Mouse (Mus musculus): Measurements from ENCODE around the gene Gapvd1.
"Not testable (repeated sequence)": the region's sequence is repeated elsewhere in the genome, so short reads cannot be mapped to it uniquely, and the experiment has no call there.

The Gapvd1 gene

DNA sequence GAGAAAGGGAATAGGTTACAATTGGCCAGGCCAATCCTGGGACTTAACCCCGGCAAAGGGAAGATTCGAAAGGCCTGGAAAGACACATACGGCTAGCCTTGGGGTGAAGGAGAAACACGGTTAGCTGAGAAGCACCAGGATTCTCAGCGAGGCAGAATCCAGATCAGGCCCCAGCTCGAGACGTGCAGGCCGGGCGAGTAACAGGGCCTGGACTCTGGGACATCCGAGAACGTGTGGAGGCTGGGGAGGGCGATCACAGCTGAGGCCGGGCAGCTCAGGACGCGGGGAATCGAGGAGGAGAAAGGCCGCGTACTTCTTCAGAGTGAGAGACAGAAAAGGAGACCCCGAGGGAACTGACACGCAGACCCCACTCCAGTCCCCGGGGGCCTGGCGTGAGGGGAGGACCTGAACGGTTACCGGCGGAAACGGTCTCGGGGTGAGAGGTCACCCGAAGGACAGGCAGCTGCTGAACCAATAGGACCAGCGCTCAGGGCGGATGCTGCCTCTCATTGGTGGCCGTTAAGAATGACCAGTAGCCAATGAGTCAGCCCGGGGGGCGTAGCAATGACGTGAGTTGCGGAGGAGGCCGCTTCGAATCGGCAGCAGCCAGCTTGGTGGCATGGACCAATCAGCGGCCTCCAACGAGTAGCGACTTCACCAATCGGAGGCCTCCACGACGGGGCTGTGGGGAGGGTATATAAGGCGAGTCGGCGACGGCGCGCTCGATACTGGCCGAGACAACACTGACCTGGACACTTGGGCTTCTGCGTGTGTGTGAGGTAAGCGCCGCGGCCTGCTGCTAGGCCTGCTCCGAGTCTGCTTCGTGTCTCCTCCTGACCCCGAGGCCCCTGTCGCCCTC lies 16.6 kb upstream of the Gapvd1 start, which contains the start of gene Hspa5:
Gene Hspa5, plus strand, starts transcription at position 603 of the 859 bp plus-strand sequence.
- peak; percentile 100 for DNase-seq (ENCODE audit: extremely low read depth, low read depth)

DNA sequence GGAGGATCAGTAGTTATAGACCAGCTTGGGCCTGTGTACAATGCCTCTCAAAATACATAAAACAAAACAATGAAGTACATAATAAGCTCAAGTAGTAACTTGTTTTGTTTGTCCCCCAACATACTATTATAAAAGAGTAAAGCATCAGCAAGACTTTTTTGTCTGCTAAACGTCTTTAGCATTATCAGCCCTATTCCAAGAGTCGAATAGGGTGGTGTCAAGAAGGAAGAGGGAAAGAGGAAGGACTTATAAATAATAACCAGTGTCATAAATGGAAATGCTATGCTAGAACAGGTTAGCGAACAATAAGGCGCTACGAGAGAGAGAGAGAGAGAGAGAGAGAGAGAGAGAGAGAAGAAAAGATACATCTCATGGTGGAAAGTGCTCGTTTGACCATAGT lies 15.9 kb upstream of the Gapvd1 start:
- DNase-seq (ENCODE audit: extremely low read depth, low read depth) = no peak

DNA sequence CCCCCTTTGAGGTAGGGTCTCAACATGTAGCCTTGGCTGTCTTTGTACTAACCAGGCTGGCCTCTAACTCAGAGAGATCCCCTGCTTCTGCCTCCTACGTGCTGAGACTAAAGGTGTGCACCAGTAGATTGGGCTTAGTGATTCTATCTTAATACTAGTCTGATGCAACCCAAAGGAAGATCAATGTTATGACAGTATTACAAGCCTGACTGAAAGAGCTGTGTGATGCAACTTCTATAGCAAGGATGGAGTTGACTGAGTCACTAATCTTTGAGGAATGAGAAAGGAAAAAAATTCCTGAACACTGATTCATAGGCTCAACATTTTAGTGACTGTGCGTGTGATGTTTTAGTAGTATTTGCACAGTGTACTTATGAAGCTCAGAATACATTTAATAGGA lies 15.0 kb upstream of the Gapvd1 start:
- DNase-seq (ENCODE audit: extremely low read depth, low read depth) = no peak

DNA sequence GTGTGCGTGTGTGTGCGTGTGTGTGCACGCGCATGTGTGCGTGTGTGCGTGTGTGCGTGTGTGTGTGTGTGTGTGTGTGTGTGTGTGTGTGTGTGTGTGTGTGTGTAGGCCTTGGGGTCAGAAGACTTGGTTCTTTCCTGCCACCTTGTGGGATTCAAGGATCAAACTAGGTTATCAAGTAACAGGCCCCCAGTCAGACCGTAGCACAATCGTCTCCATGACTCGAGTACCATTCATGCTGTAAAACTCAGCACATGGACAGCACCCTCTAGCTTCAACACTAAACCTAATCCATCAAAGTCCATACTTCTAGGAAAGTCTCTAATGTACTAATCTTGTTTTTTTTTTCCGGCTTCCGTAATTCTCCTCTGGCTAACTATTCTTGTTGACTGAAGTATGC lies 9.8 kb upstream of the Gapvd1 start:
- no peak for DNase-seq (ENCODE audit: extremely low read depth, low read depth)

DNA sequence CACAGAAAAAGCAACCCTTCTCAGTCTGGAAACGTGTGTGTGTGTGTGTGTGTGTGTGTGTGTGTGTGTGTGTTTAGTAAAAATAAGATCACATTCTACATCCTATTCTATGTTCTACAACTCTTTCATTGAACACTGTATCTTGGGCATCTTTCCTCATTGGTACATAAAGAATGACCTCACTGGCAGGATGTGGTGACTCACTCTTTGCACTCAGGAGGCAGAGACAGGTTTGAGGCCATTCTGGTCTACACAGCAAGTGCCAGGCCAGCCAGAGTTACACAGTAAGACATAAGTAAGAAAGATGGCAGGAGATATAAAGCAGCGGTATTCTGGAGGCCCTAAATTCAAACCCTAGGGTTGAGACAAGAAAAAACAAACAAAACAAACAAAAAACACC lies 7.8 kb upstream of the Gapvd1 start:
- no peak for DNase-seq (ENCODE audit: extremely low read depth, low read depth)

DNA sequence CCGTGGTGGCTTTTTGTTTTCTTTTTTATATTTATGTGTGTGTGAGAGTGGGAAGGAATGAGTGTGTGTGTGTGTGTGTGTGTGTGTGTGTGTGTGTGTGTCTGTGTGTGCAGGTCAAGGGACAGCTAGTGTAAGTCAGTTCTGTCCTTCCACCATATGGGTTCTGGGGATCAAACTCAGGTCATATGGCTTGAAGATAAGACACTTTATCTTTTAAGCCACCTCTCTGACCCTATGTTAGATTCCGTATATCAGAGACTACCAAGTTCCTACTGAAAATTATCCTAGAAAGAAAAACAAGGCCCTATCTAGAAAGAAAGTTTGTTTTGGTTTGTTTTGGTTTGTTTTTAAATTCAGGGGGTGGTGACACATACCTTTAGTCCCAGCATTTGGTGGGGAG lies 7.1 kb upstream of the Gapvd1 start:
- no peak for DNase-seq (ENCODE audit: extremely low read depth, low read depth)

DNA sequence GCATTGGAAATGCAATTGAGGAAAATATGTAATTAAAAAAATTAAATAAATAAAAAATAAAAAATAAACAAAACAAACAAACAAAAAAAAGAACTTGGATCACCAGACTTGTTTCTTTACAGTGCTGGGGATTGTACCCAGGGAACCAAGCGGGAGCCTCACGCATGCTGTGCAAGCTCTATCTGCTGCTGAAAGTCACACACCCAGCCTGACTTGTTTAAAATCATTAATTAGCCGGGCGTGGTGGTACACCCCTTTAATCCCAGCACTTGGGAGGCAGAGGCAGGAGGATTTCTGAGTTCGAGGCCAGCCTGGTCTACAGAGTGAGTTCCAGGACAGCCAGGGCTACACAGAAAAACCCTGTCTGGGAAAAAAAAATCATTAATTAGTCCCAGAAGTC lies 6.2 kb upstream of the Gapvd1 start:
- DNase-seq (ENCODE audit: extremely low read depth, low read depth) = not testable (repeated sequence)

DNA sequence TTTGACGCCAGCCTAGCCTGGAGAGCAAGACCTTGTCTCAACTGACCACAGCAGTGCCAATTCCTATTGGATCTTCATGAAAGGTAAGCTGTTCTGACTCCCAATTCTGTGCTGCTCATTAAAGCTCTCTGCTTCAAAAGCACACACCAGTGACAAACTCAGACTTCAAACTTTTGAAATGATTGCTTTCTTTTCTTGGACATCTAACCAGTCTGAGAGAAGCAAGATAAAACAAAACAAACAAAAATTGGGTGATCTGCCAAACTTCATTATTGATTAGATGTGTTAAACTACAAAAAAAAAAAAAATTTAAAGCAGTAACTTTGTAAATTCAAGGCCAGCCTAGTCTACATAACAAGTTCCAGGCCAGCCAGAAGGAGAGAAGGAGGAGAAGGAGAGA lies 2.3 kb upstream of the Gapvd1 start:
- no peak for DNase-seq (ENCODE audit: extremely low read depth, low read depth)

DNA sequence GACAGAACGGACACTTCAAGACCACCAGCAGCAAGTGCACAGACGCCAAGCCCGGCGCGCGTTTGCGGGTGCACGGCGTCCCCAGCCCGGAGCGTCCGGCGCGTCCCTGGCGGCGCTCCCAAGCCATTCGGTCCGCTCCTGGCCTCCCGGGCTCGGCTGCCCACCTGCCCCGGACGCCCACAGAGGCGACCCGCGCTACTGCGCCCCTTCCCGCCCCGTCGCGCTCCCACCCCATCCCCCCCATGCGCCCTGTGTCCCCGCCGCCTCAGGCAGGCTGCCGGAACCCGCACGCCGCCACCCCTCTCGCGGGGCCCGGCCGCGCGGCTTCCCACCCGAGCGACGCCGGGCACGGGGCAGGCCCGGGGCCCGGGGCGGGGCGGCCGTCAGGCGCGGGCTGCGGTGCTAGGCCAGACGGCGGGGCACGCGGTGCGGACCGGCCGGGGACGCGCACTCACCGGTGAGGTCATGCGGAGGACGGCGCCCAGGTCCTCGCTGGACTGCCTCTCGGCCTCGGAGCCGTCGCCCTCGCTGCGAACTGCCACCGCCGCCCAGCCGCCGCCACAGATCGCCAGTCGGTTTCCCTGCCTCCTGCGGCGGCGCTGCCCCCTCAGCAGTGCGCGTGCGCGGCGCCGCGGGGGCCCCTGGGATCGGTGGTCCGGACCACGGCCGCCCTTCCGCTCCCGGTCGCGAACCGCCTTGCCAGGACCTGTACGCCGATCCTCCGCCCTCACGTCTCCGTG lies 1.1 kb downstream of the Gapvd1 start:
- DNase-seq (ENCODE audit: extremely low read depth, low read depth) = peak; percentile 82

DNA sequence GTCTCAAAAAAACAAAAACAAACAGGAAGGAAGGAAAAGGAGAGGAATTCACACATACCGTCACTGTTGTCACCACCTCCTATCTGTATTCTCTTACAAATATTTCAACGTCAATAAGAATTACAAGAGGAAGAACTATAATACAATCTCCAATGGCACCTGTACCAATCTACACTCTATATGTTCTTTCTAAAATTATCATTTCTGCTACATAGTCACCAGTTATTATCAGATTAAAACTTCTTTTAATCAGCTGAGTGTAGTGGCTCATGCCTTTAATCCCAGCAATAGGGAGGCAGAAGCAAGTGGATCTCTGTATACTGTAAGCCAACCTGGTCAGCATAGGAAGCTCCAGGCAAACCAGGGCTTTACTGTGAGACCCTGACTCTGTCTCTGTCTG lies 4.8 kb downstream of the Gapvd1 start:
- DNase-seq (ENCODE audit: extremely low read depth, low read depth) = no peak

DNA sequence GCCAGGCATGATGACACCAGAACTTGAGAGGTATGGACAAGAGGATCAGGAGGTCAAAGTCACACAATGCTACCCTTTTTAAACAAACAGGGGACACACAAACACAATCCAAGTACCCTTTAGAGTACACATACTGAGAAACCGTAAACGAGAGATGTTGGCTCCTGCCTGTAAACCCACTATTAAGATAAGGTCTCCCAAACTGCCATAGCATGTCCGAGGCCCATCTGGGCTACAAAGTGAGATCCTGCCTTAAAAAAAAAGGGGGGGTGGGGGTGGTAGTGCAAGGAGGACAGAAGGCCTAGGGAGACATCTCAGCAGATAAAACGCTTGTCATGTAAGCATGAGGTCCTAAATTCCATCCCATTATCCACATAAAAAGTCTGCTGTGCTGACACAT lies 6.6 kb downstream of the Gapvd1 start:
- DNase-seq (ENCODE audit: extremely low read depth, low read depth) = no peak

DNA sequence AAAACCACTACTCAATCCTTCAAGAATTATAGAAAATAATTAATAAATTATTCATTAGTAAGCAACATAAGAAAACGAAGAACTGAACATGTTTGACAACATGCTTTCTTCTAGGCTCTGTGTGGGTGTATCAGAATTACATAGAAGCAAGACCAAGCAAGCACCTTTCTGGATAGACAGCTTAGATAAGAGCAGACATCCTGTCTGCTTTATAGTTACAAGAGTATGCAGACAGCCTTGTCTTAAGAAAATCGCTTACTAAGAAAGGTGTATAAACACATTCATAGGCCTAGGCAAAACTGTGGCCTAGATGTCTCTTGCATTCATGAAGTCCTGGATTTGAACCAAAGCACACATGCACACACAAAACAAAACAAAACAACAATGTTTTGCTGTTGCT lies 9.4 kb downstream of the Gapvd1 start:
- DNase-seq (ENCODE audit: extremely low read depth, low read depth) = no peak

DNA sequence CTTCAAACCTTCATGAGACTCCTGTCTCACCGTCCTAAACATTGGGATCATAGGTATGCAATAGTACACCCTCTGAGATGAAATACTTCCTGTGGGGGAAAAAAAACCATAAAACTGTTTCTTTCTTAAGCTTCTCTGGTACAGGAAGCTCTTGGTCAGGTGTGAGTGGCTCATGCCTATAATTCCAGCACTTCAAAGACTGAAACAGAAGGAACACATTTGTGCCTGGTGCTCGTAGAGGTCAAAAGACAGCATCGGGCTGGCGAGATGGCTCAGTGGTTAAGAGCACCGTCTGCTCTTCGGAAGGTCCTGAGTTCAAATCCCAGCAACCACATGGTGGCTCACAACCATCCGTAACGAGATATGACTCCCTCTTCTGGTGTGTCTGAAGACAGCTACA lies 10.6 kb downstream of the Gapvd1 start:
- no peak for DNase-seq (ENCODE audit: extremely low read depth, low read depth)

DNA sequence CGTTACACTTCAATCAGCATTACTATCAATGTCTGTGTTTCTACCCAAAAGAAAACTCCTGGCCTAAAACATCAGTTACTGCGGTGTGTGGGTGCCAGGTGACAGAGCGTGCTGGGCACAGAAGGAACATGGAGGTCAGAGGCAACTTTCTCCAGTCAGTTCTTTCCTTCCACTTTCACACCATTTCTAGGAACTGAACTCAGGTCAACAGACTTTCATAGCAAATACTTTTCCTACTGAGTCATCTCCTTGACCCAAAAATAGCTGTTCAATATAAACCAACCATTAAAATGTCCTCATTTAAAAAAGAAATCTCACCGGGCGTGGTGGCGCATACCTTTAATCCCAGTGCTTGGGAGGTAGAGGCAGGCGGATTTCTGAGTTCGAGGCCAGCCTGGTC lies 12.4 kb downstream of the Gapvd1 start:
- no peak for DNase-seq (ENCODE audit: extremely low read depth, low read depth)

DNA sequence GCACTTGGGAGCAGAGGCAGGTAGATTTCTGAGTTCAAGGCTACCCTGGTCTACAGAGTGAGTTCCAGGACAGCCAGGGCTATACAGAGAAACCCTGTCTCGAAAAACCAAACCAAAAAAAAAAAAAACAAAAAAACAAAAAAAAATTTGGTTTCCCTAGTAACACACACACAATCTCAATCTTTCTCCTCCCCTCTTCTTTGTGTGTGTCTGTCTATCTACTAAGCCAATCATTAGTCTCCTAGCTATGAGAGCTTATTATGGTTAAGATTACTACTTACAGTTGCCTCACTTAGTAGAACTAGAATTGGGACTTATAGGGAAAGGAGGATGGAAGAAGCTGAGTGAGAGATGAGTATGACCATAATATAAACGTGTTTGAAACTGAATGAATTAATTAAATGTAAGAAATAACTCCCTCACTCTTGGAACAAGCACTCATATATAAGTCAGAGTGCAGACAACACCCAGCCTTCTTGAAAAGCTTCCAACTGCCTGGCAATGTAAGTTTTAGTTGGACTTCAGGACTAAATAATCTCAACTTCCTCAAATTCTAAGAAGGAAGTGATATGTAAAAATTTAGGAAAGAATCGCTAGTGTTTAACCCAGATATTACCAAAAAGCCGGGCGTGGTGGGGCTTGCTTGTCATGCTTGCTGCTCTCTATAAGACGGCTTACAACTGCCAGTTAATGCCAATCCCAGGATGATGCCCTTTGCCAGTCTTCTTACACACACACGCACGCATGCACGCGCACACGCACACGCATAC lies 13.5 kb downstream of the Gapvd1 start:
- DNase-seq (ENCODE audit: extremely low read depth, low read depth) = peak; percentile 96

DNA sequence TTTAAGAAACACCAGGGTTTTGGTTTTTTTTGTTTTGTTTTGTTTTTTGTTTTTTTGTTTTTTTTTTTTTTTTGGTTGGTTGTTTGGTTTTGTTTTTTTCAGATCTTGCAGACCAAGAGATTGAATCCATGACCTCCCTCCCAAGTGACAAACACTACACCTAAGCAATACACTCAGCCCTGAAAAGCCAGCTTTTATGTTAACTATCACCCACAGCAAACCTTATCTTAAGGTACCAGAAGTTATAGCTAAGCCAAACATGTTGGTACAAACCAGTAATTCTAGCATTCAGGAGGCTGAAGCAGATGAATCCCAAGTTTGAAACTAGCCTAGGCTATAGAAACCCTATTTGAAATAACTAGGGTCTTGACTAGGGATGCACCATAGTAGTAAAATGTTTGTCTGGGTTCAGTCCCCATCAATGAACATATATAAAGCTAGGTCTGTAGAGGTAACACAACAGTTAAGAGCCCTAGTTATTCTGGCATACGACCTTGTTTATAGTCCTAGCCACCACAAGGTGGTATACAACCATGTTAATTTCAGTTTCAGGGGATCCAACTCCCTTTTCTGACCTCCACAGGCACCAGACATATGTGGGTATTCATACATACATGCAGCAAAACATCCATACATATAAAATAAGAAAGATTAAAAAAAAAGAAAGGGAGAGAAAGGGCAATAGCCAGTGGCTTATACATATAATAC lies 15.2 kb downstream of the Gapvd1 start:
- DNase-seq (ENCODE audit: extremely low read depth, low read depth) = peak; percentile 67

DNA sequence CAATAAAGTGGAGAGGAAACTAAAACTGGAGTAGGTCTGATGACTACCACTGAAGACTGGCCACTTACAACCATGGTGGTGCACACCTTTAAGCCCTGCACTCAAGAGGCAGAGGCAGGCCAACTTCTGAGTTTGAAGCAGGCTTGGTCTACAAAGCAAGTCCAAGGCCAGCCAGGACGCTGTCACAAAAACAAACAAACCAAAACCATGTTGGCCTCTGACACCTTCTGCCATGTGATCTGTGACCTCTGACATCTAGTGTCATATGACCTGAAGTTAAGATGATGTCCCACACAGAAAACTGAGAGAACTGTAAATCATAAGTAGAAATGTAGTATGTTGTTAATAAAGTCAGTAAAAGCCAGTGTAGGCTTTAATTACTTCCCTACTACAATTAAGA lies 17.1 kb downstream of the Gapvd1 start:
- DNase-seq (ENCODE audit: extremely low read depth, low read depth) = no peak

DNA sequence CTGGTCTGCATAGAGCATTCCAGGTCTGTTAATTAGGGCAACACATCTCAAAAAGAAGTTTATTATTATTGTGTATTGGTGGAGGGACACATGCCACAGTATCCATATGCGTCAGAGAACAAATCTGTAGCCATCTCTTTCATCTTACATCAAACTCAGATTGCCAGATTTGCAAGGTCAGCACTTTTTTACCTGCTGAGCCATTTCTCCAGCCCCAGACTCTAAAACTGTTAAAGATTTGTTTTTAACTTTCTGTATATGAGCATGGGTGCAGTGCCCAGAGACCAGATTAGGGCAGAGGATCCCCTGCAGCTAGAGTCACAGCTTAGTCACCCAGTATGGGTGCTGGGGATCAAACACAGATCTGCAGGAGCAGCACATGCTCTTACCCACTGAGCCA lies 18.4 kb downstream of the Gapvd1 start:
- DNase-seq (ENCODE audit: extremely low read depth, low read depth) = no peak

DNA sequence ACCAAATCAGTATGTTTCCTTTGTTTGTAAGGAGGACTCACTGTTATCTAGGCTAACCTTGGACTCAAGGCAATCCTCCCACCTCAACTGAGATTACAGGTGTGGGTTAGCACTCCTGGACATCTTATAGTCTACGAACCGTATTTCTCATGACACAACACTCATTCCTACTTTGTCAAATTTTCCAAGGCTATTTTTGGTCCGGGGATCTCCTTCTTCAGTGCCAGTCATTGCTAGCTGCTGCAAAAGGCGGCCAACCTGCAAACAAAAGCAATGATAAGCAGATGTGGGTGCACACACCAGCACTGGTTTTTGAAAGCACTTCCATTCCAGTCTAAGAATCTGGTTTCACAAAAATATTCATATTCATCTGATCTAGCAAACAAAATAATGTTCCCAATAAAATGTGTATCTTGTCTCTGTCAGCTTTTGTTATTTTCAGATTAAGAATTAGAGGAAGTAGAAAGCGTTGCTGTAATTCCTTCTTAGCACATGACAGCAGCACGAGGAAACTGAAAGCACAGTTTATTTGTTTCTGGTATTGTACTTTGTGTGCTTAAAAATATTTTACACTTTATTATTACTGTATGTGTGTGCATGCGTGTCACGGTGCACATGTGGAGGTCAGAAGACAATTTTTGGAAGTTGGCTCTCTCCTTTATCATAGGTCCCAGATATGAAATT lies 27.8 kb downstream of the Gapvd1 start:
- DNase-seq (ENCODE audit: extremely low read depth, low read depth) = no peak

DNA sequence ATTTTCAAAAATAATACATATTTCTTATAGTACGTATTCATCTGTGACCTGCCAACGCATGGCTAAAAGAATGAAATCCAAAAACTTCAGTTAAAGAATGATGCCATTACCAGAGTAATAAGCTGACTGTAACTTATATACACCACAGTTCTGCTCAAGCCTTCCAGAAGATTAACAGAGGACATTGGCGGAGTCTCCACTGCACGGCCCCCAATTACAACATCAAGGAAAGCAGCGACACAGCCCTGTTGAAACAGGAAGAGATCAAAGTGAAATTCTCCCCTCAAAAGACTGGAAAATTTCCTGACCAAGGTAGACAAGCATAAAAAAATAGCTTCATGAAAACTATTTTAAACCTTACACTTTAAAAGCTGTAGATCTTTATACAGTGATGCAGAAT lies 29.8 kb downstream of the Gapvd1 start:
- DNase-seq (ENCODE audit: extremely low read depth, low read depth) = no peak

DNA sequence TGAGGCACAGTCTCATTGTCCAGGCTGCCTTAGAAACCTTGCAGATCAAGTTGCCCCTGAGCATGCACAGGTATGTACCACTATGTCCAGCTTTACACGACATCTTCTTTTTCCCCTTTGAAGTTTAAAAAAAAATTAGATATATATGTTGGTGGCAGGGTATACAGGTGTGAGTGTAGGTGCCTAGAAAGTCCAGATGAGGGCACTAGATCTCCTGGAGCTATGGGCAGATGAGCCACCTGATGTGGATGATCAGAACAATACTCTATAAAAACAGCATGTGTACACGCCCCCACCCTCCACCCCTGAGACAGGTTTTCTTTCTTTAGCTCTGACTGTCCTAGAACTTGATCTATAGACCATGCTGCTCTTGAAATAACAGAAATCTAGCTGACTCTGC lies 36.8 kb downstream of the Gapvd1 start:
- DNase-seq (ENCODE audit: extremely low read depth, low read depth) = no peak

Measured in MEL-GATA-1-ER (cell line).